Mouse (Mus musculus) stomach, embryonic 15.5 days (tissue): ENCODE measurements around the gene Cela3a. TPM values are rescaled to one million over a fixed set of nuclear protein-coding genes. Genes with fewer than 3 reads are reported as not detected.
A peak's percentile ranks its signal among the peaks of the same experiment; 100 is the strongest.

Experiments used
- ATAC-seq: fragments of 200-750 bp; cut with Nextera tagmentation; 2 replicates; pipeline ENCODE4 v1.8.0; 2017; ENCODE audit warnings: low read depth, moderate number of reproducible peaks, moderate TSS enrichment; ENCODE audit not compliant: insufficient read depth, low FRiP score
- H3K27ac ChIP-seq: fragments of 300-500 bp; sonication (generic); 2 replicates; pipeline ENCODE4 v1.5.1; 2015; ENCODE audit warnings: mild to moderate bottlenecking, inconsistent platforms
- H3K27me3 ChIP-seq: fragments of 300-500 bp; sonication (generic); replicated peaks from 2 replicates; pipeline ENCODE4 v1.6.1; 2015; ENCODE audit warnings: inconsistent platforms
- H3K36me3 ChIP-seq: fragments of 300-500 bp; sonication (generic); 2 replicates; pipeline ENCODE4 v1.6.1; 2015; ENCODE audit warnings: inconsistent platforms
- H3K4me1 ChIP-seq: fragments of 300-500 bp; sonication (generic); 2 replicates; pipeline ENCODE4 v1.6.1; 2015; ENCODE audit warnings: inconsistent platforms
- H3K4me2 ChIP-seq: fragments of 300-500 bp; sonication (generic); 2 replicates; pipeline ENCODE4 v1.6.1; 2015; ENCODE audit warnings: mild to moderate bottlenecking, inconsistent platforms
- H3K4me3 ChIP-seq: fragments of 300-500 bp; sonication (generic); replicated peaks from 2 replicates; pipeline ENCODE4 v1.5.1; 2015; ENCODE audit warnings: inconsistent platforms
- H3K9ac ChIP-seq: fragments of 300-500 bp; sonication (generic); 2 replicates; pipeline ENCODE4 v1.6.1; 2015; ENCODE audit warnings: inconsistent platforms
- H3K9me3 ChIP-seq: fragments of 300-500 bp; sonication (generic); 2 replicates; pipeline ENCODE4 v1.6.1; 2016; ENCODE audit warnings: inconsistent platforms
- WGBS: fragments of 180-500 bp; shearing (Covaris S2); methylation state at CpG from one replicate; pipeline ENCODE4 v1.1.7; 2015; 5-methylcytosine and 5-hydroxymethylcytosine counted together
- polyA plus RNA-seq: library from polyadenylated mRNA; unstranded; fragments of >200 nt; fragmentation: Nextera tagmentation; extraction: Ambion mirVana; gene quantifications from 2 replicates; pipeline ENCODE4 v1.2.1, GENCODE M21; 2015

The Cela3a gene
- polyA plus RNA-seq, 1 experiment from 2014 or later, result 0.36 TPM

GRCm38 (mm10) chr4:137367275-137368088 is 42.1 kb downstream of the Cela3a start:
- Histone ChIP-seq H3K27me3 (no peaks in the 10 kb centered on the region), H3K4me1 (peaks cover 19% of the 10 kb centered on the region), H3K4me3 (no peak overlapping the region), H3K9ac (no peak overlapping the region), H3K4me2 (no peak overlapping the region), H3K36me3 (no peaks in the 10 kb centered on the region), H3K27ac (peak overlapping the region; percentile 55), H3K9me3 (no peaks in the 10 kb centered on the region)
- 22% methylated on average over 5 of the region's 5 CpGs for WGBS
- 0 out of 2 replicates have a peak, but pooled peaks have one; percentile 57 for ATAC-seq

- Histone ChIP-seq H3K36me3 (no peaks in the 10 kb centered on the region), H3K4me2 (no peak overlapping the region), H3K27me3 (no peaks in the 10 kb centered on the region), H3K4me1 (peaks cover 19% of the 10 kb centered on the region), H3K27ac (no peak overlapping the region), H3K4me3 (no peak overlapping the region), H3K9ac (no peak overlapping the region), H3K9me3 (no peaks in the 10 kb centered on the region)
- no peak for ATAC-seq
- WGBS, result 88% methylated on average over 4 of the region's 4 CpGs
These were observed 43.5 kb downstream of the Cela3a start for GRCm38 (mm10) chr4:137366097-137366496.

- no peaks in the 10 kb centered on the region for H3K27me3 ChIP-seq
- H3K36me3 ChIP-seq, result no peaks in the 10 kb centered on the region
- H3K4me3 ChIP-seq, result no peak overlapping the region
- no peak overlapping the region for H3K4me2 ChIP-seq
- peak overlapping the region; percentile 26; the same call in 1 of the 2 replicates for H3K27ac ChIP-seq
- ATAC-seq, result no peak
- H3K9ac ChIP-seq, result no peak overlapping the region
- H3K4me1 ChIP-seq, result peaks cover 18% of the 10 kb centered on the region
- no peaks in the 10 kb centered on the region for H3K9me3 ChIP-seq
- WGBS, result 81% methylated on average over 19 of the region's 19 CpGs
These were observed 44.1 kb downstream of the Cela3a start for GRCm38 (mm10) chr4:137365356-137366062.

DNA sequence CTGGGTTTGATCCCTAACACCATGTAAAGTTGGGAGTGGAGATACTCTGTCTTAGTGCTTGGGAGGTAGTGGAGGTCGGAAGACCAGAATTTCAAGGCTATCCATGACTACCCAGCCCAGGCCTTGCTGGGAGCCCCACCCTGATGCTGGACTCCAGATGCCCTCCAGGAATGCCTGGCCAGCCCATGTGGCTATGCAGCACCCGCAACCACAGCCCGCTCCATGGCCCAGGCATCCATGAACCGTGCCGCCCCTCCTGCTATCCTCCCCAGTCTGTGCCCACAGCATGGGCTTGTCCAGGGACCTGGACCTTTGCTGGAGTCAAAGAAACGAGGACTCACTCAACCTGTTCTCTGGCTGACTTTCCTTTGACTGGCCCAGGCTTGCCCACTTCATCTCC is 44.8 kb downstream of the Cela3a start:
- no peak overlapping the region for H3K9ac ChIP-seq
- no peak overlapping the region for H3K4me2 ChIP-seq
- no peaks in the 10 kb centered on the region for H3K36me3 ChIP-seq
- no peaks in the 10 kb centered on the region for H3K27me3 ChIP-seq
- H3K4me1 ChIP-seq, result peaks cover 14% of the 10 kb centered on the region
- H3K27ac ChIP-seq, result 0 out of 2 replicates have a peak overlapping the region, but pooled peaks have one; percentile 11
- ATAC-seq, result no peak
- WGBS, result 82% methylated on average over 6 of the region's 6 CpGs
- no peak overlapping the region for H3K4me3 ChIP-seq
- H3K9me3 ChIP-seq, result no peaks in the 10 kb centered on the region

DNA sequence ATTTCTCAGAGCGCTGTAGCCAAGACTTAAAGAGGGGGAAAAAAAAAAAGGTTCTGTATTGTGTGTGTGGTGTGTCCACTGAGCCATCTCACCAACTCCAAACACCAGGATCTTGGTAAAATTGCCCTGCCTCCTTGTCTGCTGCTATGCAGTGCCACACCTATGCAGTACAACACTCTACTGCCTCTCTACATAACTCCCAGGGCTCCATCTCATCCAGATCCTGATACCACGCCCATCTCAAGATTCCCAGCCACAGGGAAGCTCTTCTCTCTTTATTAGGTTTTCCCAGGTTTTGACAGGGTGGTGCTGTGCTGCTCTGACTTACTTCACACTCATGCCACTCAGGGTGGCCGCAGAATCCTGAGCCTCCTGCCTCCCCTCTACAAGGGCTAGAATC is 48.6 kb downstream of the Cela3a start:
- 67% methylated on average over 3 of the region's 3 CpGs for WGBS
- Histone ChIP-seq H3K27me3 (no peaks in the 10 kb centered on the region), H3K27ac (no peak overlapping the region), H3K4me3 (no peak overlapping the region), H3K4me2 (no peak overlapping the region), H3K36me3 (no peaks in the 10 kb centered on the region), H3K4me1 (peaks cover 5% of the 10 kb centered on the region; the same call in 1 of the 2 replicates), H3K9ac (no peak overlapping the region), H3K9me3 (no peaks in the 10 kb centered on the region)
- ATAC-seq, result no peak

GRCm38 (mm10) chr4:137358291-137359002 is 51.1 kb downstream of the Cela3a start:
- no peaks in the 10 kb centered on the region for H3K27me3 ChIP-seq
- H3K9ac ChIP-seq, result no peak overlapping the region
- no peak for ATAC-seq
- no peak overlapping the region for H3K27ac ChIP-seq
- no peaks in the 10 kb centered on the region for H3K9me3 ChIP-seq
- WGBS, result 50% methylated on average over 14 of the region's 14 CpGs
- H3K4me3 ChIP-seq, result no peak overlapping the region
- H3K36me3 ChIP-seq, result no peaks in the 10 kb centered on the region
- H3K4me2 ChIP-seq, result peak overlapping the region; percentile 24
- H3K4me1 ChIP-seq, result peaks cover 9% of the 10 kb centered on the region

GRCm38 (mm10) chr4:137357517-137358254 is 51.9 kb downstream of the Cela3a start, which contains the start of gene Cdc42:
Cdc42 (minus strand) TSS chr4:137357720.
- Histone ChIP-seq H3K4me2 (peak within 1 kb of the TSS; percentile 68), H3K4me3 (peak within 1 kb of the TSS; percentile 91), H3K9me3 (no peaks in the 10 kb centered on the region), H3K4me1 (peaks cover 10% of the 10 kb centered on the region), H3K27ac (peak within 1 kb of the TSS; percentile 97), H3K27me3 (no peaks in the 10 kb centered on the region), H3K36me3 (no peaks in the 10 kb centered on the region), H3K9ac (peak within 1 kb of the TSS; percentile 100)
- peak; percentile 98 for ATAC-seq
- WGBS, result 0% methylated on average over 39 of the region's 44 CpGs

GRCm38 (mm10) chr4:137356674-137357510 is 52.7 kb downstream of the Cela3a start:
- peak overlapping the region; percentile 100 for H3K9ac ChIP-seq
- no peaks in the 10 kb centered on the region for H3K36me3 ChIP-seq
- peak; percentile 64 for ATAC-seq
- no peaks in the 10 kb centered on the region for H3K9me3 ChIP-seq
- H3K4me2 ChIP-seq, result peak overlapping the region; percentile 68
- H3K4me1 ChIP-seq, result peaks cover 10% of the 10 kb centered on the region
- WGBS, result under 1% methylated on average over 56 of the region's 90 CpGs
- H3K27ac ChIP-seq, result peak overlapping the region; percentile 97
- H3K27me3 ChIP-seq, result no peaks in the 10 kb centered on the region
- peak overlapping the region; percentile 91 for H3K4me3 ChIP-seq
